In genomic region chr1:136259543-136259892, GRCm38 (mm10) we compare ENCODE assay signal across 9 mouse cellular contexts. TPM values are rescaled to one million over a fixed set of nuclear protein-coding genes. Genes with fewer than 3 reads are reported as not detected.
DNase-seq lines count a peak whose midpoint lies in the region; ATAC-seq and TF ChIP-seq lines count a peak whose summit lies in the region.
"Had no signal": no experiment of that assay in that cellular context is flagged by ENCODE, and none has a peak within 500 bp of the region (broad histone marks: within the 10 kb centered on the region; RNA-seq: fewer than 3 reads in every experiment).

No protein-coding gene starts in this region.

- TF ChIP-seq CTCF in lung, postnatal 0 days (IDR thresholded peaks at IDR 0.05): no peak
- no peak for TF ChIP-seq CTCF in olfactory bulb, adult 2 months (IDR thresholded peaks at IDR 0.05; ENCODE audit: insufficient read depth, low read depth, low read length)

- ATAC-seq in lung, postnatal 0 days: no peak
- ATAC-seq in forebrain, embryonic 13.5 days: no peak
- ATAC-seq in limb, embryonic 11.5 days (ENCODE audit: insufficient number of reproducible peaks, low FRiP score, low TSS enrichment, low read depth): no peak

- H3K27me3 ChIP-seq in lung, postnatal 0 days (replicated peaks; ENCODE audit: insufficient read depth, low read length): peaks cover 34% of the 10 kb centered on the region
- peaks cover 66% of the 10 kb centered on the region for H3K27me3 ChIP-seq in forebrain, embryonic 13.5 days
- H3K27me3 ChIP-seq in limb, embryonic 11.5 days (ENCODE audit: control insufficient read depth, insufficient read depth, low read length): peaks cover 41% of the 10 kb centered on the region

- no peak overlapping the region for H3K9ac ChIP-seq in lung, postnatal 0 days (replicated peaks; ENCODE audit: low read depth)
- peak overlapping the region; percentile 74 for H3K9ac ChIP-seq in forebrain, embryonic 13.5 days
- peak overlapping the region; percentile 70; the same call in 1 of the 2 replicates for H3K9ac ChIP-seq in limb, embryonic 11.5 days (ENCODE audit: low read length)

- no peak for DNase-seq in lung, postnatal 0 days (ENCODE audit: low spot score)
- no peak for DNase-seq in lung, postnatal 36 days
- DNase-seq in limb, embryonic 11.5 days (ENCODE audit: low spot score): no peak
- no peak for DNase-seq in cerebellum, adult 9-11 months
- no peak for DNase-seq in layer of hippocampus, adult 8-10 months (ENCODE audit: low spot score in 2 of 2)
- no peak for DNase-seq in cerebellum, adult 11 months

- no peak for TF ChIP-seq EP300 in lung, postnatal 0 days (IDR thresholded peaks at IDR 0.05)

- no peak for TF ChIP-seq POLR2A in olfactory bulb, adult 2 months (IDR thresholded peaks at IDR 0.05; ENCODE audit: insufficient read depth, low read depth, low read length)

- H3K36me3 ChIP-seq in lung, postnatal 0 days (ENCODE audit: insufficient read depth, low read length): no peaks in the 10 kb centered on the region
- no peaks in the 10 kb centered on the region for H3K36me3 ChIP-seq in forebrain, embryonic 13.5 days (ENCODE audit: poor library complexity, severe bottlenecking)
- H3K36me3 ChIP-seq in limb, embryonic 11.5 days (ENCODE audit: control insufficient read depth, insufficient read depth, low read length): no peaks in the 10 kb centered on the region

- H3K4me3 ChIP-seq in lung, postnatal 0 days (ENCODE audit: low read depth, low read length): peak overlapping the region; percentile 47
- H3K4me3 ChIP-seq in forebrain, embryonic 13.5 days: peak overlapping the region; percentile 58
- H3K4me3 ChIP-seq in limb, embryonic 11.5 days (ENCODE audit: low read depth, low read length): peak overlapping the region; percentile 44
- H3K4me3 ChIP-seq in olfactory bulb, adult 2 months (ENCODE audit: insufficient read depth, low read depth, low read length): peak overlapping the region; percentile 66

- WGBS in lung, postnatal 0 days: 2% methylated on average over 16 of the region's 16 CpGs
- 3% methylated on average over 16 of the region's 16 CpGs for WGBS in forebrain, embryonic 13.5 days
- WGBS in limb, embryonic 11.5 days: 3% methylated on average over 16 of the region's 16 CpGs
- 5% methylated on average over 16 of the region's 16 CpGs for WGBS in olfactory bulb, adult 2 months

- H3K27ac ChIP-seq in lung, postnatal 0 days (ENCODE audit: low read length): no peak overlapping the region
- H3K27ac ChIP-seq in forebrain, embryonic 13.5 days: no peak overlapping the region
- no peak overlapping the region for H3K27ac ChIP-seq in limb, embryonic 11.5 days (replicated peaks; ENCODE audit: low read depth, low read length)
- H3K27ac ChIP-seq in olfactory bulb, adult 2 months (ENCODE audit: insufficient read depth, low read depth, low read length): no peak overlapping the region

- peaks cover 10% of the 10 kb centered on the region for H3K4me1 ChIP-seq in lung, postnatal 0 days (ENCODE audit: insufficient read depth, low read depth, low read length)
- peaks cover 17% of the 10 kb centered on the region for H3K4me1 ChIP-seq in forebrain, embryonic 13.5 days
- H3K4me1 ChIP-seq in limb, embryonic 11.5 days (ENCODE audit: control insufficient read depth, insufficient read depth, low read length): peaks cover 16% of the 10 kb centered on the region
- peaks cover 19% of the 10 kb centered on the region for H3K4me1 ChIP-seq in olfactory bulb, adult 2 months (ENCODE audit: control insufficient read depth, insufficient read depth, low read length)

- no peaks in the 10 kb centered on the region for H3K9me3 ChIP-seq in lung, postnatal 0 days (ENCODE audit: low read length)
- no peaks in the 10 kb centered on the region for H3K9me3 ChIP-seq in forebrain, embryonic 13.5 days (replicated peaks)
- H3K9me3 ChIP-seq in limb, embryonic 11.5 days (ENCODE audit: control insufficient read depth, low read length): no peaks in the 10 kb centered on the region

- H3K4me2 ChIP-seq in lung, postnatal 0 days (replicated peaks; ENCODE audit: low read depth, low read length): peak overlapping the region; percentile 93
- peak overlapping the region; percentile 93 for H3K4me2 ChIP-seq in forebrain, embryonic 13.5 days
- H3K4me2 ChIP-seq in limb, embryonic 11.5 days (ENCODE audit: low read depth, severe bottlenecking): peak overlapping the region; percentile 93

RNA-seq across cellular contexts. Expression of gene Gpr25, which starts 1.2 kb away (rescaled TPM):
- polyA plus RNA-seq in lung, postnatal 0 days (2015; fragmentation: Nextera tagmentation; extraction: Ambion mirVana): not detected in 2 replicates
- not detected in 2 replicates for polyA plus RNA-seq in forebrain, embryonic 13.5 days (2015; fragmentation: Nextera tagmentation; extraction: Ambion mirVana)
- not detected in 2 replicates for polyA plus RNA-seq in limb, embryonic 11.5 days (2014; fragmentation: Nextera tagmentation; extraction: Ambion mirVana)
- polyA plus RNA-seq in olfactory bulb, adult 2 months (2012; ENCODE audit: insufficient read depth, insufficient read length, low replicate concordance, missing spikeins): not detected in 2 replicates
- 1 to 10 TPM; 3.2 to 6.6 (median 3.9) TPM for total RNA-seq in layer of hippocampus, adult 8-10 months (2022)
- total RNA-seq: neutrophil, adult 5-6 weeks had no signal

RNA-seq across cellular contexts. Expression of gene Inava, which starts 25.5 kb away (rescaled TPM):
- 8.6 and 10.6 TPM in 2 replicates for polyA plus RNA-seq in lung, postnatal 0 days (2015; fragmentation: Nextera tagmentation; extraction: Ambion mirVana)
- polyA plus RNA-seq in forebrain, embryonic 13.5 days (2015; fragmentation: Nextera tagmentation; extraction: Ambion mirVana): 8.3 and 10.0 TPM in 2 replicates
- polyA plus RNA-seq in limb, embryonic 11.5 days (2014; fragmentation: Nextera tagmentation; extraction: Ambion mirVana): 26.8 and 27.8 TPM in 2 replicates
- polyA plus RNA-seq in olfactory bulb, adult 2 months (2012; ENCODE audit: insufficient read depth, insufficient read length, low replicate concordance, missing spikeins): not detected in 2 replicates
- total RNA-seq in layer of hippocampus, adult 8-10 months (2022): 1 to 10 TPM; 2.3 to 3.7 (median 3.0) TPM
- total RNA-seq: neutrophil, adult 5-6 weeks had no signal

RNA-seq across cellular contexts. Expression of gene Mroh3, which starts 46.9 kb away (rescaled TPM):
- 0.18 TPM in 1 of 2 replicates, not detected in the other for polyA plus RNA-seq in lung, postnatal 0 days (2015; fragmentation: Nextera tagmentation; extraction: Ambion mirVana)
- 0.20 TPM in 1 of 2 replicates, not detected in the other for polyA plus RNA-seq in forebrain, embryonic 13.5 days (2015; fragmentation: Nextera tagmentation; extraction: Ambion mirVana)
- polyA plus RNA-seq in limb, embryonic 11.5 days (2014; fragmentation: Nextera tagmentation; extraction: Ambion mirVana): 0.33 and 0.40 TPM in 2 replicates
- not detected in 2 replicates for polyA plus RNA-seq in olfactory bulb, adult 2 months (2012; ENCODE audit: insufficient read depth, insufficient read length, low replicate concordance, missing spikeins)
- total RNA-seq in layer of hippocampus, adult 8-10 months (2022): 1 to 10 TPM in 2 of 4 experiments, under 1 TPM in 2; 0.71 to 3.1 (median 2.0) TPM
- total RNA-seq: neutrophil, adult 5-6 weeks had no signal
